Mouse (Mus musculus): Measurements from ENCODE around the gene Rims4.
A peak's percentile ranks its signal among the peaks of the same experiment; 100 is the strongest.

Gene Rims4

DNA sequence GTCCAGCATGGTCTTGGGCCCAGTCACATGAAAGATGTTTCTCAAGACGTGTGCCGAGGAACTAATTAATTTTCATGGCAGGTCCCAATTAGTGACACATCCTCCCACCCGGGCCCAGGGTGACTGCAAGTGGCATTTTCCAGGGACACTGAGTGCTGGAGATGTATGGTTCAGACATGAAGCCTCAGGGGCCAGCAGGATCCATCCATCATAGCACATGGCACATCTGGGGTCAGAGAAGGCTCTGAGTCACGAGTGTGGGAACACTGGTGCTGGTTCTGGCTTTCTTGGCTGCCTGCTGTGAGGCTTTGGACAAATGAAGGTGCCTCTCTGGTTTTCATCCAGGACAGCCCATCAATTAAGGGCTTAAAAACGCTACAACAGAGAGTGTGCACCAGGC, 11.4 kb downstream of the Rims4 start:
- DNase-seq: no peak

DNA sequence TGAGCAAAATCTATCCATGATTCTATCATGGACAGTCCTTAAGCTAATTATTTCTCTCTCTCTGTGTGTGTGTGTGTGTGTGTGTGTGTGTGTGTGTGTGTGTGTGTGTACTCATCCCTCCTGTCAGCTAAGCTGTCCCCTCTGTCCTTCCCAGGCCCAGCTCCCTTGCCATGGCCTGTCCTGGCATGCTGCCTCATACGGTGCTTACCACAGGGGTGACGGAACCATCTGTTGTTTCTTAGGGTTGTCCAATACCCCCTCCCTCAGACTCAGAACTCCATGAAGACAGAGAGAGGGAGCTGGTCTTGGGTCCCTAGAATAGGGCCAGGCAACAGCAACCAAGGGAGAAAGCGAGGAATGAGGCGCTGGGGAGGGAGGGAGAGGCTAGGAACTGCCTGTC, 14.2 kb downstream of the Rims4 start:
- DNase-seq: no peak

DNA sequence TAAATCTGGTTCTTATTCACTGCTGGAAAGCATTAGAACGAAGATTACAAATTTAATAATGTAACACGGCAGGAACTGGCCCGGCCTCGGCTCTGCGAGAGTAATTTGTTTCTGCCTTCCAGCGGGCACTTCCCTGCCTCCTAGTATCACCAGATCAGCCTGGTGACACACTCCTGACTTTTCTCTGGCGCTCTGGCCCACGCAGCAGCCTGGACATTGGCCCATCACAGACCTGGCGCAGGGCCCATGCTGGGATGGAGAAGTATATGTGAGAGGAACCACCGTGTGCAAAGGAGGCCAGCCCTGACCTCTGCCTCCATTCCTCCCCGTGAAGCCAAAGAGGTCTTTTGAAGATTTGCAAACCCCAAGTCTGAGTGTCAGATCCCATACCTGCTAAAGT, 15.0 kb downstream of the Rims4 start:
- DNase-seq: no peak

DNA sequence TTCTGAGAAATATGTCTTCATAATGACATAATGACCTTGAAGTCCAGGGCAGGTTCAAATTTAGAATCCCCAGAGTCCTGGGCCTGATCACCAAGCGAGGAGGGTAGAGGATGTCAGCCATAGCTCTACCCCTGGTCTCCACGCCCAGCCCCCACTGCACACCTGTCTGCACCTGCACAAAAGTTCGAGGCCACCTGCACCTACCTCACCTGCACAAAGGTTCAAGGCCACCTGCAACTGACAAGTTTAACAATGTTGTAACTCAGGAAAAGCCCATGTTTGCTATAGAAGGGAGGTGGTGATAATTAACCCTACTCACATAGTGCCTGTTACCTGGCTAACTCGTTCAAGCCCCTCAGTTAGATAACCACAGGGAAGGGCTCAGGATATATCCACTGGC, 16.0 kb downstream of the Rims4 start:
- no peak for DNase-seq

DNA sequence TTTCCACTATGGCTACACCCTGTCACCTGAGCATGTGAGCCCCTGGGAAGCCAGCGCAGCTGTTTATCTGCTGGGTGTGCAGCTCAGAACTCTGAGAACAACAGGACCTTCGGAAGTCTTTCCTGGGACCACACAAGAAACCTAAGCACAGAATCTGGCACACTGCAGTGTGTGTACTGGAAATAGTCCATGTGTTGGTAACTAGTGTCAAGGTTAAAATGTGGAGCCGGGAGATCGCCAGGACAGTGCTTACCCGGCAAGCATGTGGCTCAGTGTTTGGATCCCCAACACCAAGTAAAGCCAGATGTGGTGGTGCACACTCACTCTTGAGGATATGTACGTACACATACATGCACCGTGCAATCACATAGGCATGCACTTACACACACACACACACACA, 17.4 kb downstream of the Rims4 start:
- DNase-seq: no peak

DNA sequence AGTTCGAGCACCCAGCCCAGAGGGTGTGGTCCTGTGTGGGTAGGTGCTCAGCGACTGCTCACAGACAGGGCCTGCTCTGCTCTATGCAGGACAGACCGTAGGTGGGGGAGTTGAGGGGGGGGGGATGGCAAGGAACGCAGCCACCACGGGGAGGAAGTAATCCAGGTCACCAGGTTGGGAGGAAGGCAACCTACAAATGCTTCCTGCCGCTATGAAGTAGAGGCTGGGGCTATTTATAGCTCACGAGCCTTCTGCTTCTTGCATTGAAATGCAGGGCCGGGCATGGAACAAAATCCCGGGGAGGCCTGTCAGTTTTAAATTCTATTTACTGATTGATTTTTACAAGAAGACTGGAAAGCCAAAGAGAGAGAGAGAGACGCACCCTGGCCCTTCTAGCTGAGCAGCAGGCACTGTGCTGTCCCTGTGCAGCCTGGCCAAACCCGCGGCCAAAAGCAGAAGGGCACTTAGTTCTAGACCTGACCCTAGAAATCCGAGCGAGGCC, 18.5 kb downstream of the Rims4 start:
- no peak for DNase-seq

DNA sequence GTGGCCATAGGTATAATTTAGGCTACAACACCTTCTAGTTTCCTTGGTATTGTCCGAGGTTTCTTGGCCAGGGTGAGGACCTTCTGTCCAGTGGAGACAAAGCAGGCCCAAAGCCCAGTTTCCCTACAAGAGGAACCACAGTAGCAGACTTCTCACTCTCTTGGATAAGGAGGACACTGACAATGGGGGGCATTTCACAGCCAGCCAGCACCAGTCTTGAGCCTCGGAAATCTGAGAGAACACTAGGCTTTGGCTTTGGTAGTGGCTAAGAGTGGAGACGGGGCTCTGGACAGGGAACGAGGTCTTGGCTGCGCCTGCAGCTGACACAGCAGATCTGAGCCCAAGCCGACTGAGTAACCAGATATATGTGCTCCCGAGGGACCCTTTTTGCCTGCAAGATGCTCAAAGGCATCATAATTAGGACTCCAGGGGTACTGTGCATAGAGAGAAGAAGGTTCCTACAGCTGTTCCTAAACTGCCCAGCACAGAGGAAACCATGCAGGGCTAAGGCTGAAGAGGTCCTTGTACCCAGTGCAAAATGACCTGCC, 20.4 kb downstream of the Rims4 start:
- no peak for DNase-seq

DNA sequence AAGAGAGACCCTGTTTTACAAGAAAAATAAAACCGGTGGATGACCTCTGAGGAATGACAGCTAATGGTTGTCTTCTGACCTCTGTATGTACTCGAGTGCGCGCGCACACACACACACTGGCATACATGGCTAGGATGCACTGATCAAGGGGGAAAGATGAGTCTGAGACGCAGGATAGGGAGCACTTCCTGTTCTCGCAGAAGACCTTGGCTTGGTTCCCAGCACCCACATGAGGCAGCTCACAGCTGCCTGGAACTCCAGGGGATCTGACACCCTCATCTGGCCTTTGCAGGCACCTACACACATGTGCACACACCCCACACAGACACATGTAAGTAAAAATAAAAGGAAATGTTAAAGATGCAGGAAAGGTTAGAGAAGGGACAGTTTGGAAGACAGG, 21.5 kb downstream of the Rims4 start:
- DNase-seq: no peak

DNA sequence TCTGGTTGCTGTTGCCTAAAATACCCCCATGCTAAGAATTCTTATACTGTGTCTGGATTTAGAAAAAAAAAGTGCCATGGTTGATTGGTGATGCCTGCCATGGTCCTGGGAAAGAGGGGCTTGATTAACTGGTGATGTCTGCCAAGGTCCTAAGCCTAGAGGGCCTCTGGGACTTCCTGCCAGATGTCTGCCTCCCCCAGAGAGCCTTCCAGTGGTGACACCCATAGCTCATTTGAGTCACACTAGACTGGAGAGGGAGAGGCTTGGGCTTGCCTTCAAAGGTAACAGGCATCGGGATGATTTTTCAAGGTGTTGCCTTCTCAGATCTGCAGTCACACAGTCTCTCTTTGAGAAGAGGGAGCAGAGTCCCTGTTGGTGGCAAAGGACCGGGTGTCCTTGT, 23.3 kb downstream of the Rims4 start:
- no peak for DNase-seq

DNA sequence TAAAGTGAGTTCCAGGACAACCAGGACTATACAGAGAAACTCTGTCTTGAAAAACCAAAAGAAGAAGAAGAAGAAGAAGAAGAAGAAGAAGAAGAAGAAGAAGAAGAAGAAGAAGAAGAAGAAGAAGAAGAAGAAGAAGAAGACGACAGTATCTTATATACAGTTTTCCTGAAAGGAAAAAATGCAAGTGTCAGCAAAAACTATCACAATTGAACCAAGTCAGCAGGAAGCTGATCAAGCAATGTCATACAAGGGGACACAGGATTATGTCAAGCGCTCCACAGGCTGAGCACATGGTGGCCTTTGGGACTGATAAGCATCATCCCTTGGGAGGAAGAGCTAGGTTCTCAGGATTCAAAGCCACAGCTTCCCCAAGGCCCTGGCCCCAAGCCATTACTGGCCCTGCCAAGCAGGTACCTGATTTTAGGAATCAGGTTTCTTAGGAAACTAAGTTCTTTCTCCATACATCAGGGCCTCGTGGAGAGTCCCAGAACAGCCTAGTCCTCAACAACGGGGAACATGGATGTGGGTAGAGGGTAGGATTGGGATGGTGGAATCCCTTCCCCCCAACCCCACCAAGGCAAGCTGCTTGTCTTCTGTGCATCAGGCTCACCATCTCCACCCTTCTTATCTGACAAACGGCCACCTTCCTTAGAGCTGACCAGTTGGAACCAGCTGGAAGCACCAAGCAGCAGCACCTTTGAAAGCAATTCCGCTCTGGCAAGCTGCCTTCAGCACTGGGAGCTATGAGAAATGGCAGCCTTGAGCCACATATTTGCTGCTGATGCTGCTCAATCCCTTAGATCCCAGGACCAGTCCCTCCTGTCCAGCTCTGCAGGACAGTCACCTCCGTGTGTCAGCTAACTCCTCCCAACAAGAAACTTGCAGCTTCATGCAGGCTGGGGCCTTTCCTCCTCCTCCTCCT, 24.8 kb downstream of the Rims4 start:
- no peak for DNase-seq

DNA sequence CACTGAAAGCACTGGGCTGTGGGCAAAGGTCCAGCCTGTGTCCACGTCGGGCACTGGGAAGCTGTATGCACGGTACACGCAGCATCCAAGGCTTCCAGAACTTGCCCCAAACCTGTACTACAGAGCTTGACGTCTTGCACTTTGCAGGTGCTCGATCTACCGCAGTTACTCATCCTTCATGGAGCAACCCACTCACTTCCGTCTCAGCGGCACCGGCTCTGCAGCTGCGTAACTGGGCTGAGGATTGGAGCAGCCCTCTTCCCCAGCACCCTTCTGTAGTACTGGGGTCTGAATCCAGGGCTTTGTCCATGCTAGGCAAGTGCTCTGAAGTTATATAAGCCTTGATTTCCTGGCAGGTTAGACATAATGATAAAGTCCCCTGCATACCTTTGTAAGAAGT, 27.2 kb downstream of the Rims4 start:
- no peak for DNase-seq

DNA sequence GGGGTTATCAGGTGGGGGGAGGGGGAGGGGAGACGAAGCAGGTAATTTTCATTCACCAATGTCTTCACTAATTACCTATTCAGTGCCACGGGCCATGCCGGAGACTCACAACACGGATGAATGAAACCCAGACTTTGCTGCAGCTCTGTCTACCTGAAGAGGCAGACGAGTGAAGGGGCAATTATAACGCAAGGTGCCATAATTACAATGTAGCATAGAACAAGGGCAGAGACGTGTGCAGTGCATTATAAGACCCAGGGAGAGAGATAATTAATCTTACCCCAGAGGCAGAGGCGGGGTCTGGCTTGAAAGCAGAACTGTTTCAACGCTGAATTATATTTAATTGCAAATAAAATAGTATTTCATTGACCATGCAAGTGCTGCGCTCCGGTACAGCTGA, 27.9 kb downstream of the Rims4 start:
- no peak for DNase-seq

DNA sequence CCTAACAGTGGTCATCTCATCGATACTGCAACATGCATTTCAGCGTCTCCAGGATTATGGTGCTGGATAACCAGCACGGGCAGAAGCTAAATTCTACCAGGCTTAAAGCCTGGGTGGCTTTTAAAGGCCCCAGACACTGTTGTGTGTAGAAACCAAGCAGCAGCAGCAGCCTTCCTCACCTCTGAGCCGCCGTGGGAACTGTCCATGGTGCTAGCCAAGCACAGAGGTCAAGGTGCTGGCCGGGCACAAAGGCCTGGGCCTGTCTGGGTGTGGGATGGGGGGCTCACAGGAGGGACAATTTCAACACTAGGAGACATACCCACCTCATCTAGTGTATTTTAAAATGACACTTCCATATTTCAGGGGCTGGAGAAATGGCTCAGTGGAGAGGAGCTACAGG, 29.1 kb downstream of the Rims4 start:
- DNase-seq: peak; percentile 7 to 14

DNA sequence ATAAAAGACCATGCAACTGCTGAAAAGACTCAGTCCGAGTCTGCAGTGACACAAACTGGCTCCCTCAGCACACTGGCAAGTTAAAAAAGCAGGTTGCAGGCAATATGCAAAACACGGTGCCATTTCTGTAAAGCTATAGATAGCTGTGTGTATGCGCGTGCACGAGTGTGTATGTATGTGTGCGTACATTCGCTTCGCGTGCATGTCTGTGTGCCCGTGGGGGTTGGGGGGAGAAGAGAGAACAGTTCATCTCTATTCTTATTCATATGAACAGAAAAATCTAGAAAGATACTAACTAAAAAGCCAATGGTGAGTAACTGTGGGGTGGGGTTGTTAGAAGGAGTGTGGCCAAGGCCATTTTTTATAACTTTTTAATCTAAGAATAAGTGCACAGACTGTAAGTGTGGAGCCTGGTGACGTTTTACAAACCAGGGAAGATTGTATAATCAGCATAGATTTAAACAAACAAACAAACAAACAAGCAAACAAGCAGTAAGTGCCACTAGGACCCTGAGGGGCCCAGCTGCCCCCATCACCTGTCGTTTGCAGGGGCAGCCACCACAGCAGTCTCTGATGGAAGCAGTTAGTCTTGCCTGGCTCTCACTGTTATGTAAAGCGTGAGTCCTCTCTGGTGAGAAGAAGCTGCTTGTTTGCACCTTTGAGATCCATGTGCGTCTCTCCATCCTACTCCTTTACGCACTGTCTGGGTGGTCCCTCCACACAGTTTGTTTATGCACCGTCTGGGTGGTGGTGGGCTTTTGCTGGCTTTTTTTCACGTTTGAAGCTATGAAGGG, 35.4 kb downstream of the Rims4 start:
- no peak for DNase-seq

DNA sequence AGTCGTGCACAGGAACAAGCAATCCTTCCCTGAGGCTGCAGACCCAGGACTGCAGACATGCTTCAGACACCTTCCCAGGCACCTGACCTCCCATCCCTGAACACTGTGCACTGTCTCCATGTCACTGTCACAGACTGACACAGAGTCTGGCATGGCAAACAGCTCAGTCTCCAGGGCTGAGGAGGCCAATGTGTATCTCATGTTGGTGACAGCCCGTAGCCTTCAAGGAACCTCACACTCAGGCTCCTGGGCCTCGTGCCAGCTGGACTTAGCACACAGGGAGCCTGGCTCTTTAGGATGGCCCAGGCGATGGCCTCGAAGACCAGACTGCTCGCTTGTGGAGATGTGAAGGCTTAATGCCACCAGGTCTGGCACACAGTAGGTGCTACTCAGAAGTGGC, 37.6 kb downstream of the Rims4 start:
- no peak for DNase-seq

DNA sequence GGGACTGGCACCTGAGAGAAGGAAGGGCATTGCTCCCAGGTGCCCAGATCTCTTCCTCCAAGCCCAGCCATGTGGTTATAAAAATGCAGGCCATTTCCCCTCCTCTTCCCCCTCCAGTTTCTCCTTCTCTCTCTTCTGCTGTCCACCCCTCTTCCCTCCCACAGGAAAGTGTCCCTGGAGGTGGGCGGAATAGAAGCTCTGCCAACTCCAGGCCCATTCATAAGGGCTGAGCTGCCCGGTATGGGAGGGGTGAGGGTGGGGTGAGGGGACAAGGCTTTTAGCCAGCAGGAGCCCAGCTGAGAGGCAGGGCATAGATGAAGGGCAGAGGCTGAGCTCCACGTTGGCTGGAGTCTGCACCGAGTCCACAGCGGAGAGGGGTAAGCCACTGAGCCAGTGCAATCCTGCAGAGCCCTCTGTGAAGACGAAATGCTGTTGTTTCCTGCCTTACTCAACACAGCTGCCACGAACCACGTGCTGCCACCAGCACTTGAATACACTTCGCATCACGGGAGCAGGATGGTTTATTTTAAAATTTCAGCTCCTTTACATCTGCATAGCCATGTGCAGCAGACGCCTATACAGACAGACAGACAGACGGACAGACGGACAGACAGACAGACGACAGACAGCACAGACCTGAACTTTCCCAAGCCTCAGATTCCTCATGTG, 41.5 kb downstream of the Rims4 start:
- DNase-seq: no peak

DNA sequence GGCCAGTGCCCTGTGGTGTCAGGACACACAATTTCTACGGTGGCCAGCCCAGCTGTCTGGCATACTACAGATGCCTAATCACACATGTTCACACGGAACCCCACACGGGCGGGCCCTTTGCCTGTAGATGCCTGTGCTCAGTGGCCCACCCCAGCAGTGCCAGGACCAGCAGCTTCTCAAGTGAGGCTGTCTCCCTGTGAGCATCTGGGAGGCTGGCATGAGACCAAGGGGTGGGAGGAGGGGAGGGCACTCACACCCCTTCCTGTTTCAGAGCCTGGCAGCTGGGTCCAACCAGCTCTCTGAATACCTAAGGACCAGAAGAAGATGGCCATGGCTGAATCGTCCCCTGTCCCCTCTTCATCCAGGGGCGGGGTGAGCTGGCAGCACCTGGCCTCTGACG, 43.0 kb downstream of the Rims4 start:
- no peak for DNase-seq

DNA sequence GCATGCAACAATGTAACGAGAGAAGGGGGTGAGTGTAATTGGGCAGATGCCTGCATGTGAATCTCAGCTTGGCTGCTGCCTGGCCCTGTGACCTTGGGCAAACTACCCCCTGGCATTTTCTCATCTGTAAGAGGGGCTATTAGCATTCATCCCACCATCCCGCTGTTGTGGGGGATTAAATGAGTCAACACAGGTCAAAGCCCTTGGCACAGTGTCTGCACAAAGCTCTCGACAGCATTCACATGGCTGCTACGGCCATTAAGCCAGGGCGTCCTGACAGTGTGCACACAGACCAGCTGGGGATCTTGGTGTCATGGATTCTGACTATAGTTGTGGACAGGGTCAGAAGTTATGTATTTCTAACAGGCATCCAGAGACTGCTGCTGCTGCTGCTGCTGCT, 43.6 kb downstream of the Rims4 start:
- no peak for DNase-seq

DNA sequence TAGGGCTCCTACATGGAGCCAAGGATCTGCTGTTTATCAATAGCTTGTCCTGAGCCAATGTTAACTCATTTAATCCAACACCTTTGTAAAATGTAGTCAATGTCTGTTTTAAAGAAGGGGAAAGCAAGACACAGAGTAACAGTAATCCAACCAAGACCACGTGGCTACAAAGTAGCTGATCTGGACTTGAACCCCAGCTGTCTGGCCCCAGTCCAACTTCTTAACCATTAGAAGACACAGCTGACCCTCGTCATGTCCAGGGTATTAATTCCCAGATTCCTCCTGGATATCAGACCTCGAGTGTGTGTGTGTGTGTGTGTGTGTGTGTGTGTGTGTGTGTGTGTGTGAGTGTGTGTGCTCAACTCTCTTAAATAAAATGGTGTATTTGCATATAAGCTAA, 46.6 kb downstream of the Rims4 start:
- DNase-seq: no peak

DNA sequence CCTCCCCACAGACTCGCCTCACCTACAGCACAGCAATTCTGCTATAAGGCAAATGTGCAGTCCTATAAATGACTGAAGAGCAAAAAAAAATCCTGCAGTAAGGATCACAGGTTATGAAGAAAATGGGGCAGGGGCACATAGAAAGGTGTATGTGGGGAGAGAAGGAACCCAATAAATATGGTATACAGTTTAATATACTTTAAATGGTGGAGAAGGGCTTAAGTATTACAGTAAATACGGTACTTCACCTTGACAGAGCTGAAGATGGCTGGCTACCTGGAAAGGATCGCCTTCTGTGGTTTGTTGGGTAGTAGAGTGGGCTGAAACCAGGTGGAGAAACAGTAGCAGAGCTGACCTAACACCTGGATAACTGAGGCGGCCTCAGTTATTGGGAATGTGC, 47.2 kb downstream of the Rims4 start:
- DNase-seq: no peak

DNA sequence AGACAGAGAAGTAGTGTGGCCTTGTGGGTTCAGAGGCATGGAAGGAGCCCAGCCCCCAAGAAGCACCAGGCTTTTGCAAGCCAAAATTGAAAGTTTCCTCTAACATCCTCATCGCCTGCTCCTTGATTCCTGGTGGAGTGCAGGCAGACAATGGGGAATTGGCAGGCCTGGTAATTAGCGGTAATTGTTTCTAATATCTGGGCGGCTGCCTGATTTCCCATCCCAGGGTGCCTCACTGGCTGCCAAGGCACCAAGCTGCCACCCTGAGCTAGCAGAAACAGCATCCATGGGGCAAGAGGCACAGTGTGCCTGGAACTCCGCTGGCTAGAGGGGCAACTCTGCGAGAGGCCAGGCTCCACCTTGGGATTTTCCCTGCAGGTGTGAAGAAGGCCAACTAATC, 48.7 kb downstream of the Rims4 start:
- DNase-seq: no peak

DNA sequence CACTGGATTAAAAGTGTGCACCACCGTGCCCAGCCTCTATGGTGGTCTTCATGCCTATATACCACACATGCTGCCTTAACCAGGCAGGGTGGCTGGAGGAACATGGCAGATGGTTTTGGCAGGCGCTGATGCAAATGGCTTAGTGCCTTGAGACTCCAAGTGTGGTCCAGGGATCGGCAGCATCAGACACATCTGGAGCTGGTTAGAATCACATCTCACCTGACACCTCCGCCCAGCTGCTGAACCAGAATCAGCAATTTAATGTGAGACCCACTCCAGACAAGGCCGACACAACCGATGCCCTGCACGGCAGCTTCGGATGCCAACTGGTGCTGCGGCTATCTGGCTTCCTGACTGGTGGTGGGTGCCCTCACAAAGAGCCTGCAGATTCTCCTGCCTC, 52.4 kb downstream of the Rims4 start:
- DNase-seq: no peak

DNA sequence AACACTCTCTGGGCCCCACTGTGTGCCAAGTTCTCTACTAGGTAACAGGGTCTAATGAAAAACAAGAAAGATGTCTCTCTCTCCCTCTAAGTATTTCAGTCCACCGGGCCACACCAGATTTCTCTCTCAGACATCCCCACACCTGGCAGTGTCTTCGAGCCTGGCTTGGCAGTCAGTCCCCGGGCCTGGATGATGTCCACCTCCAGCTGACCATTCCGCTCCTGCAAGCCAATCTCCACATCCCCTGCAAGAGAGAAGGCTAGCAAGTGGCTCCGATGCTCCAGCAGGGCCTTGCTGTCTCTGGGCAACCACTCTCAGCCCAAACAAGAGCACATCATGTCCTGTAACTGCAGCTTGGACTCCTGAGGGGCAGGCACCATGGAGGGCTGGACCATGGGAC, 53.2 kb downstream of the Rims4 start:
- no peak for DNase-seq
